Mouse (Mus musculus): ENCODE measurements at regions not wholly inside any gene's neighbourhood (a gene's known extent, or its start where the extent isn't known, plus 50 kb on each side); places are given as distances from the start of the nearest gene placed in this dataset.

- TF ChIP-seq POLR2A (IDR thresholded peaks at IDR 0.05; ENCODE audit: extremely low read depth, insufficient read depth, low read length) (no peak), CTCF (IDR thresholded peaks at IDR 0.05; ENCODE audit: low read depth, low read length) (no peak)
These were observed 2735.6 kb upstream of the Gm8797 start for GRCm38 (mm10) chr3:3014978-3015377.
